Mouse (Mus musculus): Measurements from ENCODE around the gene Fam234b. TPM values are rescaled to one million over a fixed set of nuclear protein-coding genes. Genes with fewer than 3 reads are reported as not detected.

The Fam234b gene
- polyA plus RNA-seq, 1 experiment from 2014 or later = 34.2 TPM

- Histone ChIP-seq H3K4me2 (replicated peaks; ENCODE audit: low read depth, low read length) (no peak overlapping the region), H3K4me1 (ENCODE audit: control insufficient read depth, insufficient read depth, low read length) (0 out of 2 replicates have a peak, but pooled peaks cover 17% of the 10 kb centered on the region), H3K4me3 (ENCODE audit: low read length) (no peak overlapping the region), H3K9ac (ENCODE audit: low read depth, low read length) (no peak overlapping the region), H3K9me3 (ENCODE audit: control insufficient read depth, low read length) (no peaks in the 10 kb centered on the region), H3K27me3 (ENCODE audit: control insufficient read depth, insufficient read depth, low read length) (no peaks in the 10 kb centered on the region), H3K27ac (ENCODE audit: low read depth, low read length) (no peak overlapping the region), H3K36me3 (ENCODE audit: control insufficient read depth, insufficient read depth, low read length) (peaks cover 10% of the 10 kb centered on the region; the same call in 1 of the 2 replicates)
- no peak for ATAC-seq (ENCODE audit: low FRiP score, low TSS enrichment)
- 69% methylated on average over 6 of the region's 6 CpGs for WGBS
These were observed 26.1 kb downstream of the Fam234b start for GRCm38 (mm10) chr6:135223786-135224416.

GRCm38 (mm10) chr6:135228465-135228941, 30.7 kb downstream of the Fam234b start:
- 32% methylated on average over 10 of the region's 10 CpGs for WGBS
- Histone ChIP-seq H3K27ac (ENCODE audit: low read depth, low read length) (peak overlapping the region; percentile 27; the same call in 1 of the 2 replicates), H3K4me1 (ENCODE audit: control insufficient read depth, insufficient read depth, low read length) (0 out of 2 replicates have a peak, but pooled peaks cover 17% of the 10 kb centered on the region), H3K27me3 (ENCODE audit: control insufficient read depth, insufficient read depth, low read length) (no peaks in the 10 kb centered on the region), H3K9me3 (ENCODE audit: control insufficient read depth, low read length) (no peaks in the 10 kb centered on the region), H3K4me3 (ENCODE audit: low read length) (no peak overlapping the region), H3K36me3 (ENCODE audit: control insufficient read depth, insufficient read depth, low read length) (peaks cover 25% of the 10 kb centered on the region; the same call in 1 of the 2 replicates), H3K4me2 (replicated peaks; ENCODE audit: low read depth, low read length) (no peak overlapping the region), H3K9ac (ENCODE audit: low read depth, low read length) (no peak overlapping the region)
- peak; percentile 92 for ATAC-seq (ENCODE audit: low FRiP score, low TSS enrichment)

- WGBS = 85% methylated on average over 6 of the region's 6 CpGs
- H3K27me3 ChIP-seq (ENCODE audit: control insufficient read depth, insufficient read depth, low read length) = no peaks in the 10 kb centered on the region
- no peaks in the 10 kb centered on the region for H3K9me3 ChIP-seq (ENCODE audit: control insufficient read depth, low read length)
- H3K4me2 ChIP-seq (replicated peaks; ENCODE audit: low read depth, low read length) = no peak overlapping the region
- no peak overlapping the region for H3K9ac ChIP-seq (ENCODE audit: low read depth, low read length)
- no peak overlapping the region for H3K4me3 ChIP-seq (ENCODE audit: low read length)
- no peak overlapping the region for H3K27ac ChIP-seq (ENCODE audit: low read depth, low read length)
- peaks cover 32% of the 10 kb centered on the region; the same call in 1 of the 2 replicates for H3K36me3 ChIP-seq (ENCODE audit: control insufficient read depth, insufficient read depth, low read length)
- 0 out of 2 replicates have a peak, but pooled peaks cover 7% of the 10 kb centered on the region for H3K4me1 ChIP-seq (ENCODE audit: control insufficient read depth, insufficient read depth, low read length)
- ATAC-seq (ENCODE audit: low FRiP score, low TSS enrichment) = no peak
These were observed 32.8 kb downstream of the Fam234b start for GRCm38 (mm10) chr6:135230586-135230985.

GRCm38 (mm10) chr6:135232443-135233182, 34.8 kb downstream of the Fam234b start:
- H3K4me3 ChIP-seq (ENCODE audit: low read length) = no peak overlapping the region
- H3K9me3 ChIP-seq (ENCODE audit: control insufficient read depth, low read length) = no peaks in the 10 kb centered on the region
- H3K36me3 ChIP-seq (ENCODE audit: control insufficient read depth, insufficient read depth, low read length) = peaks cover 25% of the 10 kb centered on the region; the same call in 1 of the 2 replicates
- H3K4me1 ChIP-seq (ENCODE audit: control insufficient read depth, insufficient read depth, low read length) = 0 out of 2 replicates have a peak, but pooled peaks cover 7% of the 10 kb centered on the region
- H3K9ac ChIP-seq (ENCODE audit: low read depth, low read length) = no peak overlapping the region
- no peak overlapping the region for H3K27ac ChIP-seq (ENCODE audit: low read depth, low read length)
- ATAC-seq (ENCODE audit: low FRiP score, low TSS enrichment) = no peak
- WGBS = 76% methylated on average over 12 of the region's 12 CpGs
- H3K27me3 ChIP-seq (ENCODE audit: control insufficient read depth, insufficient read depth, low read length) = no peaks in the 10 kb centered on the region
- no peak overlapping the region for H3K4me2 ChIP-seq (replicated peaks; ENCODE audit: low read depth, low read length)

- Histone ChIP-seq H3K9ac (ENCODE audit: low read depth, low read length) (no peak overlapping the region), H3K27me3 (ENCODE audit: control insufficient read depth, insufficient read depth, low read length) (no peaks in the 10 kb centered on the region), H3K27ac (ENCODE audit: low read depth, low read length) (no peak overlapping the region), H3K36me3 (ENCODE audit: control insufficient read depth, insufficient read depth, low read length) (peaks cover 22% of the 10 kb centered on the region; the same call in 1 of the 2 replicates), H3K9me3 (ENCODE audit: control insufficient read depth, low read length) (no peaks in the 10 kb centered on the region), H3K4me1 (ENCODE audit: control insufficient read depth, insufficient read depth, low read length) (no peaks in the 10 kb centered on the region), H3K4me3 (ENCODE audit: low read length) (no peak overlapping the region), H3K4me2 (replicated peaks; ENCODE audit: low read depth, low read length) (no peak overlapping the region)
- no peak for ATAC-seq (ENCODE audit: low FRiP score, low TSS enrichment)
- 94% methylated on average over 3 of the region's 3 CpGs for WGBS
These were observed 38.0 kb downstream of the Fam234b start for GRCm38 (mm10) chr6:135235742-135236141.

- Histone ChIP-seq H3K4me3 (ENCODE audit: low read length) (no peak overlapping the region), H3K27me3 (ENCODE audit: control insufficient read depth, insufficient read depth, low read length) (no peaks in the 10 kb centered on the region), H3K27ac (ENCODE audit: low read depth, low read length) (no peak overlapping the region), H3K9ac (ENCODE audit: low read depth, low read length) (no peak overlapping the region), H3K9me3 (ENCODE audit: control insufficient read depth, low read length) (no peaks in the 10 kb centered on the region), H3K4me2 (replicated peaks; ENCODE audit: low read depth, low read length) (no peak overlapping the region), H3K36me3 (ENCODE audit: control insufficient read depth, insufficient read depth, low read length) (peaks cover 22% of the 10 kb centered on the region; the same call in 1 of the 2 replicates), H3K4me1 (ENCODE audit: control insufficient read depth, insufficient read depth, low read length) (no peaks in the 10 kb centered on the region)
- ATAC-seq (ENCODE audit: low FRiP score, low TSS enrichment) = no peak
- 85% methylated on average over 3 of the region's 3 CpGs for WGBS
These were observed 38.8 kb downstream of the Fam234b start for GRCm38 (mm10) chr6:135236576-135236975.

GRCm38 (mm10) chr6:135237326-135237725, 39.5 kb downstream of the Fam234b start:
- Histone ChIP-seq H3K9ac (ENCODE audit: low read depth, low read length) (no peak overlapping the region), H3K4me3 (ENCODE audit: low read length) (no peak overlapping the region), H3K36me3 (ENCODE audit: control insufficient read depth, insufficient read depth, low read length) (peaks cover 21% of the 10 kb centered on the region; the same call in 1 of the 2 replicates), H3K4me2 (replicated peaks; ENCODE audit: low read depth, low read length) (no peak overlapping the region), H3K9me3 (ENCODE audit: control insufficient read depth, low read length) (no peaks in the 10 kb centered on the region), H3K4me1 (ENCODE audit: control insufficient read depth, insufficient read depth, low read length) (0 out of 2 replicates have a peak, but pooled peaks cover 4% of the 10 kb centered on the region), H3K27ac (ENCODE audit: low read depth, low read length) (no peak overlapping the region), H3K27me3 (ENCODE audit: control insufficient read depth, insufficient read depth, low read length) (no peaks in the 10 kb centered on the region)
- ATAC-seq (ENCODE audit: low FRiP score, low TSS enrichment) = no peak
- 78% methylated on average over 14 of the region's 14 CpGs for WGBS

GRCm38 (mm10) chr6:135238211-135238610, 40.4 kb downstream of the Fam234b start:
- no peak overlapping the region for H3K9ac ChIP-seq (ENCODE audit: low read depth, low read length)
- H3K27ac ChIP-seq (ENCODE audit: low read depth, low read length) = no peak overlapping the region
- no peaks in the 10 kb centered on the region for H3K9me3 ChIP-seq (ENCODE audit: control insufficient read depth, low read length)
- no peak overlapping the region for H3K4me2 ChIP-seq (replicated peaks; ENCODE audit: low read depth, low read length)
- 0 out of 2 replicates have a peak, but pooled peaks cover 4% of the 10 kb centered on the region for H3K4me1 ChIP-seq (ENCODE audit: control insufficient read depth, insufficient read depth, low read length)
- no peaks in the 10 kb centered on the region for H3K27me3 ChIP-seq (ENCODE audit: control insufficient read depth, insufficient read depth, low read length)
- WGBS = 54% methylated on average over 4 of the region's 4 CpGs
- no peak overlapping the region for H3K4me3 ChIP-seq (ENCODE audit: low read length)
- ATAC-seq (ENCODE audit: low FRiP score, low TSS enrichment) = no peak
- peaks cover 12% of the 10 kb centered on the region; the same call in 1 of the 2 replicates for H3K36me3 ChIP-seq (ENCODE audit: control insufficient read depth, insufficient read depth, low read length)

GRCm38 (mm10) chr6:135240361-135240760, 42.6 kb downstream of the Fam234b start:
- Histone ChIP-seq H3K27ac (ENCODE audit: low read depth, low read length) (no peak overlapping the region), H3K4me3 (ENCODE audit: low read length) (no peak overlapping the region), H3K4me2 (replicated peaks; ENCODE audit: low read depth, low read length) (no peak overlapping the region), H3K27me3 (ENCODE audit: control insufficient read depth, insufficient read depth, low read length) (no peaks in the 10 kb centered on the region), H3K36me3 (ENCODE audit: control insufficient read depth, insufficient read depth, low read length) (no peaks in the 10 kb centered on the region), H3K9ac (ENCODE audit: low read depth, low read length) (no peak overlapping the region), H3K9me3 (ENCODE audit: control insufficient read depth, low read length) (no peaks in the 10 kb centered on the region), H3K4me1 (ENCODE audit: control insufficient read depth, insufficient read depth, low read length) (0 out of 2 replicates have a peak, but pooled peaks cover 4% of the 10 kb centered on the region)
- 86% methylated on average over 8 of the region's 8 CpGs for WGBS
- no peak for ATAC-seq (ENCODE audit: low FRiP score, low TSS enrichment)

Measured in kidney, embryonic 14.5 days (tissue).